Mouse (Mus musculus) stomach, embryonic 16.5 days (tissue): ENCODE measurements around the gene Olfr918. TPM values are rescaled to one million over a fixed set of nuclear protein-coding genes. Genes with fewer than 3 reads are reported as not detected.

Experiments used
- ATAC-seq: fragments of 200-750 bp; cut with Nextera tagmentation; 2 replicates; pipeline ENCODE4 v1.8.0; 2017; ENCODE audit warnings: moderate number of reproducible peaks, moderate TSS enrichment; ENCODE audit not compliant: insufficient read depth, low FRiP score
- H3K27ac ChIP-seq: fragments of 300-500 bp; sonication (generic); 2 replicates; pipeline ENCODE4 v1.5.1; 2014; ENCODE audit warnings: low read length
- H3K27me3 ChIP-seq: fragments of 300-500 bp; sonication (generic); 2 replicates; pipeline ENCODE4 v1.6.1; 2014; ENCODE audit warnings: low read length, control low read depth, mixed read lengths; ENCODE audit not compliant: control insufficient read depth, insufficient read depth
- H3K36me3 ChIP-seq: fragments of 300-500 bp; sonication (generic); 2 replicates; pipeline ENCODE4 v1.6.1; 2014; ENCODE audit warnings: low read length; ENCODE audit not compliant: control insufficient read depth, insufficient read depth
- H3K4me1 ChIP-seq: fragments of 300-500 bp; sonication (generic); 2 replicates; pipeline ENCODE4 v1.6.1; 2014; ENCODE audit warnings: low read length, control low read depth, mixed read lengths; ENCODE audit not compliant: control insufficient read depth, insufficient read depth
- H3K4me2 ChIP-seq: fragments of 300-500 bp; sonication (generic); 2 replicates; pipeline ENCODE4 v1.6.1; 2014; ENCODE audit warnings: low read depth, low read length, mixed read lengths
- H3K4me3 ChIP-seq: fragments of 300-500 bp; sonication (generic); replicated peaks from 2 replicates; pipeline ENCODE4 v1.5.1; 2014; ENCODE audit warnings: mild to moderate bottlenecking, low read length
- H3K9ac ChIP-seq: fragments of 300-500 bp; sonication (generic); 2 replicates; pipeline ENCODE4 v1.6.1; 2014; ENCODE audit warnings: low read length
- H3K9me3 ChIP-seq: fragments of 300-500 bp; sonication (generic); replicated peaks from 2 replicates; pipeline ENCODE4 v1.6.1; 2016; ENCODE audit warnings: low read length, control low read depth; ENCODE audit not compliant: control insufficient read depth
- WGBS: fragments of 180-500 bp; shearing (Covaris S2); extraction: QIAGEN DNeasy Blood & Tissue Kit; methylation state at CpG from one replicate; pipeline ENCODE4 v1.1.7; 2014; 5-methylcytosine and 5-hydroxymethylcytosine counted together
- polyA plus RNA-seq: library from polyadenylated mRNA; unstranded; fragments of >200 nt; fragmentation: Nextera tagmentation; extraction: Ambion mirVana; gene quantifications from 2 replicates; pipeline ENCODE4 v1.2.1, GENCODE M21; 2015

The Olfr918 gene
- polyA plus RNA-seq = not detected in 2 replicates

- ATAC-seq = no peak
- WGBS = 80% methylated on average over 2 of the region's 2 CpGs
- no peak within 1 kb of the TSS for H3K27ac ChIP-seq
Observed at GRCm38 (mm10) chr9:38674501-38674900, at the start of gene Olfr918. TSS of gene Olfr918 (minus strand) at chr9:38674601.

GRCm38 (mm10) chr9:38724044-38724443, 49.6 kb upstream of the Olfr918 start:
- WGBS = 96% methylated on average over 1 of the region's 1 CpGs
- H3K9ac ChIP-seq = no peak overlapping the region
- H3K4me2 ChIP-seq = no peak overlapping the region
- H3K9me3 ChIP-seq = no peaks in the 10 kb centered on the region
- no peak overlapping the region for H3K4me3 ChIP-seq
- ATAC-seq = no peak
- H3K27me3 ChIP-seq = no peaks in the 10 kb centered on the region
- H3K27ac ChIP-seq = no peak overlapping the region
- peaks cover 18% of the 10 kb centered on the region for H3K36me3 ChIP-seq
- peaks cover 7% of the 10 kb centered on the region for H3K4me1 ChIP-seq

More at GRCm38 (mm10) chr9:38674501-38674900, at the start of gene Olfr918:
- no peaks in the 10 kb centered on the region for H3K4me1 ChIP-seq
- H3K9ac ChIP-seq = no peak within 1 kb of the TSS
- H3K9me3 ChIP-seq = no peaks in the 10 kb centered on the region
- no peaks in the 10 kb centered on the region for H3K27me3 ChIP-seq
- no peaks in the 10 kb centered on the region for H3K36me3 ChIP-seq
- no peak within 1 kb of the TSS for H3K4me3 ChIP-seq
- no peak within 1 kb of the TSS for H3K4me2 ChIP-seq

- Histone ChIP-seq H3K4me2 (peak overlapping the region; percentile 63), H3K27ac (peak overlapping the region; percentile 87), H3K36me3 (no peaks in the 10 kb centered on the region; the same call in 1 of the 2 replicates), H3K27me3 (no peaks in the 10 kb centered on the region), H3K9me3 (no peaks in the 10 kb centered on the region), H3K4me1 (peaks cover 9% of the 10 kb centered on the region), H3K9ac (peak overlapping the region; percentile 70), H3K4me3 (peak overlapping the region; percentile 71)
- ATAC-seq = peak; percentile 83
- 6% methylated on average over 3 of the region's 3 CpGs for WGBS
Observed at GRCm38 (mm10) chr9:38718927-38719441, 44.6 kb upstream of the Olfr918 start.

DNA sequence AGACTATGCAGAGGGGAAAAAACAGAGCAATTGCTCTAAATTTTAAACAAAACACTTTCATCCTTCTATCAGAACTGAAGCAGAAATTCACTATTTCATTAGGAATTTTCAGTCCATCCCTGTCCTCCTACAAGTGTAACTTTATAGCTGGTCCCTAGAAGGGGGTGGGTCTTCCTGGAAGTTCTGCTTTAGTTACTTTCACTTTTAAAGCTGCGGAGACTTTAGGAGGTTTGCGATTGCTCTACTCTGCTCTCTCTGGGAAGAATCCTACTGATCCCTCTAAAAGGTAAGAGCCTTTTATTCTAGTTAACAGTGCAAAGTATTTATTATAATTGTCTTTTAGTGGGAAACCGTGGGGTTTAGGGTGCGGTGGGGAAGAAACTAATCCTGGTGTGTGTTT, 43.7 kb upstream of the Olfr918 start, which contains the start of gene Vwa5a:
TSS of gene Vwa5a (plus strand) at position 167 of the 400 bp plus-strand sequence.
- Histone ChIP-seq H3K9me3 (no peaks in the 10 kb centered on the region), H3K9ac (peak within 1 kb of the TSS; percentile 70), H3K27me3 (no peaks in the 10 kb centered on the region), H3K4me2 (peak within 1 kb of the TSS; percentile 63), H3K4me3 (peak within 1 kb of the TSS; percentile 71), H3K36me3 (no peaks in the 10 kb centered on the region; the same call in 1 of the 2 replicates), H3K4me1 (peaks cover 9% of the 10 kb centered on the region), H3K27ac (peak within 1 kb of the TSS; percentile 87)
- WGBS = 1% methylated on average over 4 of the region's 4 CpGs
- peak; percentile 75; the same call in 1 of the 2 replicates for ATAC-seq

GRCm38 (mm10) chr9:38672887-38673286, 1.5 kb downstream of the Olfr918 start:
- 73% methylated on average over 2 of the region's 2 CpGs for WGBS
- no peak overlapping the region for H3K27ac ChIP-seq
- H3K36me3 ChIP-seq = no peaks in the 10 kb centered on the region
- no peaks in the 10 kb centered on the region for H3K27me3 ChIP-seq
- no peak for ATAC-seq
- H3K4me1 ChIP-seq = no peaks in the 10 kb centered on the region
- H3K9me3 ChIP-seq = no peaks in the 10 kb centered on the region
- no peak overlapping the region for H3K9ac ChIP-seq
- H3K4me2 ChIP-seq = no peak overlapping the region
- no peak overlapping the region for H3K4me3 ChIP-seq

- no peaks in the 10 kb centered on the region for H3K27me3 ChIP-seq
- no peak within 1 kb of the TSS for H3K9ac ChIP-seq
- WGBS = 61% methylated on average over 1 of the region's 1 CpGs
- H3K9me3 ChIP-seq = no peaks in the 10 kb centered on the region
- no peak within 1 kb of the TSS for H3K4me3 ChIP-seq
- H3K4me1 ChIP-seq = no peaks in the 10 kb centered on the region
- H3K36me3 ChIP-seq = no peaks in the 10 kb centered on the region
- ATAC-seq = no peak
- no peak within 1 kb of the TSS for H3K4me2 ChIP-seq
- H3K27ac ChIP-seq = no peak within 1 kb of the TSS
Observed at GRCm38 (mm10) chr9:38665742-38666141, 8.7 kb downstream of the Olfr918 start, which contains the start of gene Olfr917. TSS of gene Olfr917 (minus strand) at chr9:38665842.

GRCm38 (mm10) chr9:38659775-38660174, 14.6 kb downstream of the Olfr918 start, which contains the start of gene Olfr916:
TSS of gene Olfr916 (minus strand) at chr9:38659875.
- Histone ChIP-seq H3K9me3 (no peaks in the 10 kb centered on the region), H3K4me1 (no peaks in the 10 kb centered on the region), H3K36me3 (no peaks in the 10 kb centered on the region), H3K9ac (no peak within 1 kb of the TSS), H3K27me3 (no peaks in the 10 kb centered on the region), H3K4me2 (no peak within 1 kb of the TSS), H3K27ac (no peak within 1 kb of the TSS), H3K4me3 (no peak within 1 kb of the TSS)
- 71% methylated on average over 1 of the region's 1 CpGs for WGBS
- ATAC-seq = no peak

DNA sequence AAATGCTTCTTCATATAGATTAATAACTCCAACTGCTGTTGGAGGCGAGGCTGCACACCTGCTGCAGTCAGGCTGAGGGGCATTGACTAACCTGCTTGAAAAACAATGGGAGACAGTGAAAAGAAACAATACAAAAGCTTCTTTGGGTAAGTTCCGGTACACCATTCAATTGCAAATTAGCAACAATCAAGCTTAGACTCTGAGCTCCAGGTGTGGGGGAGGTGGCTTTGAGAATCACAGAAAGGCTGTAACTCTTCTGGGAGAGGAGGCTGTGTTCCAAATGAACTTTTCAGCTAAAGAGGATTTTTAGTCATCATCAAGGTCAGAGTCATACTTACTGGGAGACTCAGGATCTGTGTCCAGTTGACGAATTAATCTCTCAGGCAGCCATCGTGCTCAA, 42.0 kb downstream of the Olfr918 start:
- Histone ChIP-seq H3K27ac (no peak overlapping the region), H3K9ac (no peak overlapping the region), H3K36me3 (no peaks in the 10 kb centered on the region), H3K4me1 (no peaks in the 10 kb centered on the region), H3K27me3 (no peaks in the 10 kb centered on the region), H3K4me3 (no peak overlapping the region), H3K4me2 (no peak overlapping the region), H3K9me3 (no peaks in the 10 kb centered on the region)
- 83% methylated on average over 4 of the region's 4 CpGs for WGBS
- ATAC-seq = no peak
